In the genomic region with DNA sequence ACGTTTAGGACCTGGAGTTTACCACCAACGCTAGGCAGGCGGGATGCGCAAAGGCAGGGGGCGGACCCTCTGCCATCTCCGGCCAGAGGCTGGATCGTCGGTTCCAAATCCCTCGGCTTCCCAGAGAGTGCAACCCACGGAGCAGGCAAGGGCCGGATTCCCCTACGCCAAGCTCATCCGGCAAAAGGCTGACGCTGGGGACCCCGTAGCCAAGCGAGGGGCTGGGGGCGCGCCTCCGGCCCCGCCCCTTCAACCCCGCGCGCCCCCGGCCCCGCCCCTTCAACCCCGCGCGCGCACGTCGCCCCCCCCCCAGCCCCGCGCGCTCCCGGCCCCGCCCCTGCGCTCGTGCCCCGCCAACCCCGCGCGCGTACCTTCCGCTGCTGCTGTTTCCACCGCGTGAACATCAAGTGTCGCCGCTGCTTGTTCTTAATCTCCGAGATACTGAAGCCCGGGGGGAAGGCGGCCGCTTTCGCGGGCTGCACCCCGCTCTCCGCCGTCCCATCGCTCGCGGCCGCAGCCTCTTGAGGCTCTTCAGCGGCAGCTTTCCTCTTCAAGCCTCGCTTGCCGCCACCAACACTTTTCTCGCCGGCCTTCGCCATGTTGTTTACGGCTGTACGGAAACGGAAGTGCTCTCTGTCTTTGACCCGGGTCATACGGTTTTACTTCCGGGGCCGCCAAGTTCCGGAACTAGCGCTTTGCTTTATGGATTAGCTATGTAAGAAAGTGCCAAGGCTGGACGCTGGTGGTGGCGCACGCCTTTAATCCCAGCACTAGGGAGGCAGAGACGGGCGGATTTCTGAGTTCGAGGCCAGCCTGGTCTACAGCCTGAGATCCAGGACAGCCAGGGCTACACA, we compare ENCODE assay signal across 8 mouse cellular contexts. TPM values are rescaled to one million over a fixed set of nuclear protein-coding genes. Genes with fewer than 3 reads are reported as not detected.
A peak's percentile ranks its signal among the peaks of the same experiment; 100 is the strongest.
DNase-seq lines count a peak whose midpoint lies in the region; ATAC-seq and TF ChIP-seq lines count a peak whose summit lies in the region.

TSS of gene Rpf1 (minus strand) at position 632 of the 854 bp plus-strand sequence.

- WGBS in forebrain, embryonic 15.5 days, result under 1% methylated on average over 69 of the region's 82 CpGs
- WGBS in lung, adult 2 months, result under 1% methylated on average over 70 of the region's 82 CpGs

- H3K9me3 ChIP-seq in ES-E14 (ENCODE audit: control insufficient read depth, insufficient read depth, low read depth, low read length), result no peaks in the 10 kb centered on the region
- no peaks in the 10 kb centered on the region for H3K9me3 ChIP-seq in forebrain, embryonic 15.5 days

- no peak for TF ChIP-seq CTCF in lung, adult 2 months (IDR thresholded peaks at IDR 0.05; ENCODE audit: insufficient read depth, low read length)

- peak; percentile 77 for DNase-seq in ES-E14 (ENCODE audit: low read depth, low spot score)
- DNase-seq in cerebellum, adult 11-12 months, result peak; percentile 91
- DNase-seq in heart, postnatal 25 days (ENCODE audit: low spot score), result peak; percentile 84
- peak; percentile 85 to 96 for DNase-seq in layer of hippocampus, adult 18-20 months (ENCODE audit: low spot score in 2 of 2)
- peak; percentile 88 for DNase-seq in lung, adult 2 months
- peak; percentile 78 to 86 for DNase-seq in thymus, adult 18-20 months

- H3K27me3 ChIP-seq in forebrain, embryonic 15.5 days, result no peaks in the 10 kb centered on the region

- H3K27ac ChIP-seq in ES-E14 (ENCODE audit: insufficient read depth, low read depth, low read length, poor library complexity, severe bottlenecking), result peak within 1 kb of the TSS; percentile 97
- peak within 1 kb of the TSS; percentile 98 for H3K27ac ChIP-seq in forebrain, embryonic 15.5 days (replicated peaks)

- ATAC-seq in forebrain, embryonic 15.5 days (replicated peaks), result peak; percentile 98
- peak; percentile 98 for ATAC-seq in neutrophil, adult 5-6 weeks (ENCODE audit: extremely low read depth, insufficient number of reproducible peaks, low FRiP score, poor library complexity, severe bottlenecking)

- in situ Hi-C loops in ES-E14 (cut with MboI; ENCODE audit: low sequenced_read_pairs in 2 of 2, unreplicated experiment in 2 of 2), result no loop called here

- peaks cover 10% of the 10 kb centered on the region for H3K36me3 ChIP-seq in ES-E14 (ENCODE audit: control insufficient read depth, insufficient read depth, low read length, poor library complexity, severe bottlenecking)
- H3K36me3 ChIP-seq in forebrain, embryonic 15.5 days, result peaks cover 15% of the 10 kb centered on the region

- peak within 1 kb of the TSS; percentile 76 for H3K4me2 ChIP-seq in forebrain, embryonic 15.5 days (replicated peaks)

- H3K9ac ChIP-seq in ES-E14 (ENCODE audit: insufficient read depth, low read depth, low read length, poor library complexity, severe bottlenecking), result peak within 1 kb of the TSS; percentile 98
- peak within 1 kb of the TSS; percentile 76 for H3K9ac ChIP-seq in forebrain, embryonic 15.5 days (replicated peaks)

- intact Hi-C loops in heart, postnatal 25 days (cut with DNase I), result loop anchor here (5.0 kb wide), 1 partner anchor 291 kb away; the partner anchor contains the start of gene Prkacb

- TF ChIP-seq POLR2A in lung, adult 2 months (IDR thresholded peaks at IDR 0.05; ENCODE audit: borderline replicate concordance, extremely low read depth, low read depth, low read length), result peak; percentile 64; the same call in 1 of the 2 replicates

- peak within 1 kb of the TSS; percentile 92 to 98 for H3K4me3 ChIP-seq in ES-E14 (ENCODE audit: insufficient read depth in 1 of 2, low read depth in 1 of 2, low read length in 2 of 2, poor library complexity in 1 of 2, severe bottlenecking in 1 of 2)
- peak within 1 kb of the TSS; percentile 81 for H3K4me3 ChIP-seq in forebrain, embryonic 15.5 days
- H3K4me3 ChIP-seq in lung, adult 2 months (replicated peaks; ENCODE audit: extremely low read depth, low read depth, low read length), result peak within 1 kb of the TSS; percentile 78

- H3K4me1 ChIP-seq in ES-E14 (ENCODE audit: control insufficient read depth in 2 of 2, insufficient read depth in 2 of 2, low read length in 2 of 2, poor library complexity in 1 of 2), result peaks cover 0 to 2% of the 10 kb centered on the region in 2 experiments; a peak in 1 of 4 replicates
- H3K4me1 ChIP-seq in forebrain, embryonic 15.5 days, result peaks cover 14% of the 10 kb centered on the region
- peaks cover 2% of the 10 kb centered on the region; the same call in 1 of the 2 replicates for H3K4me1 ChIP-seq in lung, adult 2 months (ENCODE audit: control insufficient read depth, insufficient read depth, low read length)

TF ChIP-seq in ES-E14, 5 proteins besides CTCF, POLR2A, EP300 and RAD21:
- TF ChIP-seq ZC3H11A (IDR thresholded peaks at IDR 0.05; ENCODE audit: borderline replicate concordance, low read depth, low read length) (no peak), MAFK (IDR thresholded peaks at IDR 0.05; ENCODE audit: insufficient read depth, low read depth, low read length) (no peak), HCFC1 (IDR thresholded peaks at IDR 0.05; ENCODE audit: borderline replicate concordance, insufficient read depth, low read length) (peak; percentile 69), CHD2 (IDR thresholded peaks at IDR 0.05; ENCODE audit: low read depth, low read length) (peak; percentile 59), ZNF384 (IDR thresholded peaks at IDR 0.05; ENCODE audit: low read depth, low read length) (no peak)

RNA-seq across cellular contexts. Expression of gene Rpf1, which starts in this region (rescaled TPM):
- total RNA-seq in ES-E14 (2012; rRNA removed), result 50.2 and 64.9 TPM in 2 replicates
- 54.7 and 56.2 TPM in 2 replicates for polyA plus RNA-seq in forebrain, embryonic 15.5 days (2015; fragmentation: Nextera tagmentation; extraction: Ambion mirVana)
- 10 to 100 TPM; 13.6 to 15.5 TPM for total RNA-seq in heart, postnatal 25 days (2021)
- 10 to 100 TPM; 16.7 to 18.7 TPM for total RNA-seq in layer of hippocampus, adult 18-20 months (2021)
- polyA plus RNA-seq in lung, adult 2 months (2012; rRNA removed), result 7.0 and 10.4 TPM in 2 replicates
- 73.9 and 83.4 TPM in 2 replicates for total RNA-seq in neutrophil, adult 5-6 weeks (2017)

Comparison
In these comparisons a context has a peak if more than half of its experiments do, and no peak if none do; other contexts are left out.
1. Peak in every context shown above with its lines: DNase-seq, ATAC-seq, H3K4me3 ChIP-seq and H3K27ac ChIP-seq.